Mouse (Mus musculus) midbrain, embryonic 12.5 days (tissue): ENCODE measurements around the gene Ptprd. TPM values are rescaled to one million over a fixed set of nuclear protein-coding genes. Genes with fewer than 3 reads are reported as not detected.

Source experiments
- ATAC-seq: fragments of 200-750 bp; cut with Nextera tagmentation; 2 replicates; pipeline ENCODE4 v1.8.0; 2017; ENCODE audit warnings: low read depth, moderate TSS enrichment, moderate library complexity; ENCODE audit not compliant: low FRiP score
- H3K27ac ChIP-seq: fragments of 300-500 bp; sonication (generic); replicated peaks from 2 replicates; pipeline ENCODE4 v1.5.1; 2016; ENCODE audit warnings: mild to moderate bottlenecking
- H3K27me3 ChIP-seq: fragments of 300-500 bp; sonication (generic); 2 replicates; pipeline ENCODE4 v1.6.1; 2016; ENCODE audit warnings: mild to moderate bottlenecking
- H3K36me3 ChIP-seq: fragments of 300-500 bp; sonication (generic); 2 replicates; pipeline ENCODE4 v1.6.1; 2016
- H3K4me1 ChIP-seq: fragments of 300-500 bp; sonication (generic); 2 replicates; pipeline ENCODE4 v1.6.1; 2016
- H3K4me2 ChIP-seq: fragments of 300-500 bp; sonication (generic); replicated peaks from 2 replicates; pipeline ENCODE4 v1.6.1; 2016; ENCODE audit warnings: mild to moderate bottlenecking, moderate library complexity
- H3K4me3 ChIP-seq: fragments of 300-500 bp; sonication (generic); 2 replicates; pipeline ENCODE4 v1.5.1; 2016; ENCODE audit warnings: mild to moderate bottlenecking
- H3K9ac ChIP-seq: fragments of 300-500 bp; sonication (generic); replicated peaks from 2 replicates; pipeline ENCODE4 v1.6.1; 2016; ENCODE audit warnings: mild to moderate bottlenecking, moderate library complexity
- H3K9me3 ChIP-seq: fragments of 300-500 bp; sonication (generic); 2 replicates; pipeline ENCODE4 v1.6.1; 2016; ENCODE audit warnings: mild to moderate bottlenecking
- WGBS: fragments of 180-500 bp; shearing (Covaris S2); methylation state at CpG from one replicate; pipeline ENCODE4 v1.1.7; 2016; 5-methylcytosine and 5-hydroxymethylcytosine counted together
- polyA plus RNA-seq: library from polyadenylated mRNA; unstranded; fragments of >200 nt; fragmentation: Nextera tagmentation; extraction: Ambion mirVana; gene quantifications from 2 replicates; pipeline ENCODE4 v1.2.1, GENCODE M21; 2016

Gene Ptprd
- 33.2 and 37.5 TPM in 2 replicates for polyA plus RNA-seq

DNA sequence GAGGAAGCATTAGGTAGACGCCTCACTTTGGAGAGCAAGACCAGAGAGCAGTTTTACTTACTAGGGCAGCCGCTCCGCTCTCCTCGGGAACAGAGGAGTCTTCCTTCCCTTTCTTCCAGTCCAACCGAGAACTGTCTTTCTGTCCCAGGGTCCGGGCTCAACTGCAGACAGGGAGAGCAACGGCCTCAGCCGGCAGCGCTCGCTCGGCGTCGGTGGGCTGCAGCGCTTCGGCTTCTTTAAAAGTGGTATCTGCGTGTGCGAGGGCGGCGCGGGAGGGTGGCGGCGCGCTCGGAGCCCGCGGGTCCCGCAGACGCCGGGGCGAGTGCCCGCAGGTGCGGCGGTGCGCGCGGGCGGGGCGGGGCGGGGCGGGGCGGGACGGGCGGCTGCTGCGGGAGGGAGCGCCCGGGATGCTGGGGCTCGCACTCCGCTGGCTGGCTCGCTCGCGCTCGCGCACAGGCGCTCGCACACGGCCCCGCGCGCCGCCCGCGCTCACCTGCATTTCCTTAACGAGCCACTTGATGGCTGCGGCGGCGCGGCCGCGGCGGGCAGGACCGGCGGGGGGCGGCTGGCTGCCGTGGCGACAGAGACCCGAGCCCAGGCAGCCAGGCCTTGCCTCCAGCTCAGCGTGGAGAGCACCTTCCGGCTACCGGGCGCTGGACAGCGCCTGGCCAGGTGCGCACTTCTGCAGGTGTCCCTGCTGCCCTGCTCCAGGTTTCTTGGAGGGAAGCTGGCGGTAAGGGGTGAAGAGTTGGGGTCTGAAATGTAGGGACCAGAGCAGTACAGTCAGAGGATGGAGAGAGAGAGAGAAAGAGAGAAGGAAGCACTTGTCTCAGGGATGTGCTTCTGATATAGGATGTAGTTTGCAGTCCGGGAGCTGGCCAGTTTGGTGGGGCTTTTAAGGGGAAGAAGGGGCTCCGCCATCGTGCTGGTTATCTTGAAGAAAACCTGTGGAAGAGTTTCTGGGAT, at the start of gene Ptprd:
TSS of gene Ptprd (minus strand) at position 433 of the 966 bp plus-strand sequence.
- no peaks in the 10 kb centered on the region for H3K36me3 ChIP-seq
- WGBS: under 1% methylated on average over 55 of the region's 86 CpGs
- peak within 1 kb of the TSS; percentile 64 for H3K4me3 ChIP-seq
- peak within 1 kb of the TSS; percentile 25; the same call in 1 of the 2 replicates for H3K27ac ChIP-seq
- ATAC-seq: peak; percentile 93
- H3K4me2 ChIP-seq: peak within 1 kb of the TSS; percentile 89
- peaks cover 22% of the 10 kb centered on the region for H3K27me3 ChIP-seq
- no peaks in the 10 kb centered on the region for H3K9me3 ChIP-seq
- peak within 1 kb of the TSS; percentile 69 for H3K9ac ChIP-seq
- no peaks in the 10 kb centered on the region for H3K4me1 ChIP-seq

DNA sequence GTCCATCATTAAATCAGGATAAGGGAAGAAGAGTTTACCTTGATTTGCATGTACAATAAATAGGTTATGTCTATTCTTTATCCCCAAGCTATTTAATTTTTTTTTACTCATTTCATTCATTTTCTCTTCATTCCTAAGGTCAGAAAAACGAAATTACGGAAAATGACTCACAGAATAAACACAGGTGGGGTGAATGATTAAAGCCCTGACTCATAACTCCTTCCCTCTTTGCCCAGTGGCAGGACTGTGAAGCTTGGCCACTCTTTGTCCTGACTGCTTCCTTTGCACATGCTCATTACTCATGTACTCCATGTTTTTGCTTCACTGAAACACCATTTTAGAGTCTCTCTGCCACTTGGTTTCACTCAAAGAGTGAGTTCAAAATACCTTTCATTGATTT, 24.1 kb upstream of the Ptprd start:
- Histone ChIP-seq H3K4me1 (no peaks in the 10 kb centered on the region), H3K36me3 (no peaks in the 10 kb centered on the region), H3K27ac (no peak overlapping the region), H3K4me2 (no peak overlapping the region), H3K27me3 (no peaks in the 10 kb centered on the region), H3K9ac (no peak overlapping the region), H3K4me3 (no peak overlapping the region), H3K9me3 (no peaks in the 10 kb centered on the region)
- no peak for ATAC-seq
- WGBS: 87% methylated on average over 2 of the region's 2 CpGs

- 84% methylated on average over 2 of the region's 2 CpGs for WGBS
- no peak overlapping the region for H3K27ac ChIP-seq
- no peak overlapping the region for H3K4me3 ChIP-seq
- no peaks in the 10 kb centered on the region for H3K27me3 ChIP-seq
- no peak overlapping the region for H3K9ac ChIP-seq
- no peak for ATAC-seq
- H3K4me2 ChIP-seq: no peak overlapping the region
- no peaks in the 10 kb centered on the region for H3K36me3 ChIP-seq
- no peaks in the 10 kb centered on the region for H3K4me1 ChIP-seq
- no peaks in the 10 kb centered on the region for H3K9me3 ChIP-seq
Measured at GRCm38 (mm10) chr4:78235316-78235715, 23.6 kb upstream of the Ptprd start.

DNA sequence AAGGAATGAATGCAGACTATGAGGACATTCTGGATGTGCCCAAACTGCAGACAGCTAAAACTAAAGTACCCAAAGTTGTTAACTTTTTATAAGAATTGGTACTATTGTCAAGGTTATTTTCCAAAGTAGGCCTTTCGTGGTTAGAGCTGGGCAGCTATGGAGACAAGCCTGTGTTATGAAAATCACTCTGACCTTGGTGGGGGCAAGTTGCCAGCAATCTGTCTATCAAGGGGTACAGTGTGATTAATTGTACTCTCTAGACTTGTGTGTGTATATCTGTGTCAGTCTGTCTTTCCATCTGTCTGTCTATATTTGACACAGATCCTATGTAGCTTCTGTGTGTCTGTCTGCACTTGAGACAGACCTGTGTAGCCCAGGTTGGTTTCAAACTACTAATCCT, 22.9 kb upstream of the Ptprd start:
- Histone ChIP-seq H3K36me3 (no peaks in the 10 kb centered on the region), H3K4me1 (no peaks in the 10 kb centered on the region), H3K4me3 (no peak overlapping the region), H3K9me3 (no peaks in the 10 kb centered on the region), H3K27me3 (no peaks in the 10 kb centered on the region), H3K4me2 (no peak overlapping the region), H3K27ac (no peak overlapping the region), H3K9ac (no peak overlapping the region)
- 93% methylated on average over 1 of the region's 1 CpGs for WGBS
- no peak for ATAC-seq

GRCm38 (mm10) chr4:78213949-78214348, 2.2 kb upstream of the Ptprd start:
- Histone ChIP-seq H3K4me3 (no peak overlapping the region), H3K27ac (no peak overlapping the region), H3K9me3 (no peaks in the 10 kb centered on the region), H3K36me3 (no peaks in the 10 kb centered on the region), H3K9ac (no peak overlapping the region), H3K4me1 (no peaks in the 10 kb centered on the region), H3K4me2 (no peak overlapping the region), H3K27me3 (peaks cover 22% of the 10 kb centered on the region)
- 55% methylated on average over 4 of the region's 4 CpGs for WGBS
- no peak for ATAC-seq

GRCm38 (mm10) chr4:78212941-78213340, 1.2 kb upstream of the Ptprd start:
- no peaks in the 10 kb centered on the region for H3K9me3 ChIP-seq
- H3K36me3 ChIP-seq: no peaks in the 10 kb centered on the region
- no peak overlapping the region for H3K9ac ChIP-seq
- no peak overlapping the region for H3K27ac ChIP-seq
- no peak overlapping the region for H3K4me2 ChIP-seq
- H3K4me3 ChIP-seq: no peak overlapping the region
- H3K4me1 ChIP-seq: no peaks in the 10 kb centered on the region
- ATAC-seq: no peak
- H3K27me3 ChIP-seq: peaks cover 22% of the 10 kb centered on the region
- 76% methylated on average over 4 of the region's 4 CpGs for WGBS

- Histone ChIP-seq H3K27ac (no peak overlapping the region), H3K9me3 (no peaks in the 10 kb centered on the region), H3K9ac (peak overlapping the region; percentile 69), H3K4me3 (peak overlapping the region; percentile 64), H3K4me2 (peak overlapping the region; percentile 89), H3K36me3 (no peaks in the 10 kb centered on the region), H3K27me3 (peaks cover 22% of the 10 kb centered on the region), H3K4me1 (no peaks in the 10 kb centered on the region)
- WGBS: 27% methylated on average over 9 of the region's 9 CpGs
- peak; percentile 3; the same call in 1 of the 2 replicates for ATAC-seq
Measured at GRCm38 (mm10) chr4:78210878-78211528, 758 bp downstream of the Ptprd start.

GRCm38 (mm10) chr4:78205018-78205417, 6.7 kb downstream of the Ptprd start:
- Histone ChIP-seq H3K27me3 (no peaks in the 10 kb centered on the region), H3K4me2 (no peak overlapping the region), H3K9me3 (no peaks in the 10 kb centered on the region), H3K9ac (no peak overlapping the region), H3K4me1 (no peaks in the 10 kb centered on the region), H3K4me3 (no peak overlapping the region), H3K36me3 (no peaks in the 10 kb centered on the region), H3K27ac (no peak overlapping the region)
- ATAC-seq: no peak
- WGBS: 63% methylated on average over 3 of the region's 3 CpGs

DNA sequence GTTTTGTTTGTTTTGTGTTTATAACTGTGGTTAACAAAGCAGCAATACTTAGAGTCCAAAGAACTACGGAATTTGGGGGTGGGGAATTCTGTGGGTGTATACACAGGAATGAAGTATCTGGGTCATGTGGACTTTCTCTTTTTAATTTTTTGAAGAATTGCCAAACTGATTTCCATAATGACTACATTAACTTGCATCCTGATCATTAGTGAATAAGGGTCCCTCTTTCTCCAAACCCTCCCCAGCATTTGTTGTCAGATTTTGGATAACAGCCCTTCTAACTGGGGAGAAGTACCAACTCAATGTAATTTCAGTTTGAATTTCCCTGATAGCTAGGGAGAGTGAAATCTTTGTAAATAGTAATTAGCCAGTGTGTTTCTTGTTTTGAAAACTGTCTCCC, 43.3 kb downstream of the Ptprd start:
- Histone ChIP-seq H3K4me2 (no peak overlapping the region), H3K27me3 (no peaks in the 10 kb centered on the region), H3K9ac (no peak overlapping the region), H3K27ac (no peak overlapping the region), H3K4me1 (no peaks in the 10 kb centered on the region), H3K36me3 (no peaks in the 10 kb centered on the region), H3K4me3 (no peak overlapping the region), H3K9me3 (no peaks in the 10 kb centered on the region)
- WGBS: 87% methylated on average over 1 of the region's 1 CpGs
- ATAC-seq: no peak

- 70% methylated on average over 3 of the region's 3 CpGs for WGBS
- Histone ChIP-seq H3K36me3 (no peaks in the 10 kb centered on the region), H3K9ac (no peak overlapping the region), H3K4me3 (no peak overlapping the region), H3K4me2 (no peak overlapping the region), H3K4me1 (no peaks in the 10 kb centered on the region), H3K9me3 (no peaks in the 10 kb centered on the region), H3K27me3 (no peaks in the 10 kb centered on the region), H3K27ac (no peak overlapping the region)
- ATAC-seq: no peak
Measured at GRCm38 (mm10) chr4:78160451-78160850, 51.3 kb downstream of the Ptprd start.

GRCm38 (mm10) chr4:78150561-78150960, 61.2 kb downstream of the Ptprd start:
- Histone ChIP-seq H3K27ac (no peak overlapping the region), H3K4me1 (no peaks in the 10 kb centered on the region), H3K27me3 (no peaks in the 10 kb centered on the region), H3K9ac (no peak overlapping the region), H3K4me2 (no peak overlapping the region), H3K36me3 (no peaks in the 10 kb centered on the region), H3K4me3 (no peak overlapping the region), H3K9me3 (no peaks in the 10 kb centered on the region)
- ATAC-seq: no peak
- 50% methylated on average over 1 of the region's 1 CpGs for WGBS

- WGBS: 88% methylated on average over 1 of the region's 1 CpGs
- no peak overlapping the region for H3K4me2 ChIP-seq
- ATAC-seq: no peak
- H3K27ac ChIP-seq: no peak overlapping the region
- no peak overlapping the region for H3K9ac ChIP-seq
- H3K36me3 ChIP-seq: no peaks in the 10 kb centered on the region
- no peaks in the 10 kb centered on the region for H3K27me3 ChIP-seq
- H3K4me1 ChIP-seq: no peaks in the 10 kb centered on the region
- H3K4me3 ChIP-seq: no peak overlapping the region
- no peaks in the 10 kb centered on the region for H3K9me3 ChIP-seq
Measured at GRCm38 (mm10) chr4:78142767-78143148, 69.0 kb downstream of the Ptprd start.
